19 mouse cellular contexts compared by ENCODE assay signal in the genomic region with DNA sequence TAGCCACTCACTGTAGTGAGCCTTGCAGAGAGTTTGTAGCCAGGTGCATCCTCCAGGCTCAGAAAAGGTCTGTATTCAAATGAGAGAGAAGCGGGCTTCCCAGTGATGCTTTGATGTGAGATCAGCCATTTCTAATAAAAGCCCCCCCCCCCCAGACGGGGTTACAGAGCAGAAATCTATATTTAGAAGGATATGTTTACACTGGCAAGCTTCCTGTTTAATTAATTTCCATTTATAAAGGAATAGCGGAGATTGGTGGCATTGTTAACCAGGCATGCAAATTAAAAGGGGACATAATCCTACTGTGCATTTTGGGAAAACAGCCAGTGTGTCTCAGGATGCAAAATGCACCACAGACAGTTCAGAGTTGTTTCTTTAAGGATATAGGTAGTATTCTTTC.
A peak's percentile ranks its signal among the peaks of the same experiment; 100 is the strongest.
DNase-seq lines count a peak whose midpoint lies in the region; ATAC-seq and TF ChIP-seq lines count a peak whose summit lies in the region.
"Had no signal": no experiment of that assay in that cellular context is flagged by ENCODE, and none has a peak within 500 bp of the region (broad histone marks: within the 10 kb centered on the region; RNA-seq: fewer than 3 reads in every experiment).

No protein-coding gene starts in this region.

- H3K27me3 ChIP-seq in forebrain, embryonic 14.5 days (replicated peaks; ENCODE audit: control insufficient read depth, insufficient read depth, low read length): 0 out of 2 replicates have a peak, but pooled peaks cover 3% of the 10 kb centered on the region
- 0 out of 2 replicates have a peak, but pooled peaks cover 2% of the 10 kb centered on the region for H3K27me3 ChIP-seq in forebrain, embryonic 16.5 days (replicated peaks; ENCODE audit: control insufficient read depth, insufficient read depth, low read length)
- no peaks in the 10 kb centered on the region for H3K27me3 ChIP-seq in lung, embryonic 15.5 days
- no peaks in the 10 kb centered on the region for H3K27me3 ChIP-seq in limb, embryonic 15.5 days
- H3K27me3 ChIP-seq: hindbrain, embryonic 15.5 days; liver, embryonic 12.5 days had no signal

- TF ChIP-seq CTCF in lung, adult 2 months (IDR thresholded peaks at IDR 0.05; ENCODE audit: insufficient read depth, low read length): no peak

- H3K4me3 ChIP-seq in forebrain, embryonic 14.5 days (ENCODE audit: low read depth, low read length): no peak overlapping the region
- H3K4me3 ChIP-seq in forebrain, embryonic 16.5 days (replicated peaks; ENCODE audit: low read length): no peak overlapping the region
- H3K4me3 ChIP-seq in lung, embryonic 15.5 days: no peak overlapping the region
- H3K4me3 ChIP-seq in lung, adult 2 months (replicated peaks; ENCODE audit: extremely low read depth, low read depth, low read length): no peak overlapping the region
- H3K4me3 ChIP-seq in limb, embryonic 15.5 days: no peak overlapping the region
- H3K4me3 ChIP-seq: hindbrain, embryonic 15.5 days; layer of hippocampus, adult 2 months; liver, embryonic 12.5 days; midbrain, embryonic 10.5 days; neural tube, embryonic 15.5 days had no signal

- WGBS in forebrain, embryonic 14.5 days: 2% methylated on average over 3 of the region's 3 CpGs
- WGBS in forebrain, embryonic 16.5 days: 2% methylated on average over 3 of the region's 3 CpGs
- 24% methylated on average over 3 of the region's 3 CpGs for WGBS in lung, embryonic 15.5 days
- WGBS in lung, adult 2 months: 29% methylated on average over 3 of the region's 3 CpGs
- 33% methylated on average over 3 of the region's 3 CpGs for WGBS in limb, embryonic 15.5 days

- H3K4me2 ChIP-seq in forebrain, embryonic 14.5 days (ENCODE audit: low read length): no peak overlapping the region
- no peak overlapping the region for H3K4me2 ChIP-seq in forebrain, embryonic 16.5 days (ENCODE audit: low read length)
- peak overlapping the region; percentile 2; the same call in 1 of the 2 replicates for H3K4me2 ChIP-seq in lung, embryonic 15.5 days
- H3K4me2 ChIP-seq in limb, embryonic 15.5 days: peak overlapping the region; percentile 10; the same call in 1 of the 2 replicates
- H3K4me2 ChIP-seq: liver, embryonic 12.5 days had no signal

- H3K36me3 ChIP-seq in forebrain, embryonic 14.5 days (ENCODE audit: control insufficient read depth, insufficient read depth, low read length): no peaks in the 10 kb centered on the region
- H3K36me3 ChIP-seq in forebrain, embryonic 16.5 days (ENCODE audit: control insufficient read depth, insufficient read depth): no peaks in the 10 kb centered on the region
- H3K36me3 ChIP-seq in lung, embryonic 15.5 days: no peaks in the 10 kb centered on the region
- H3K36me3 ChIP-seq in limb, embryonic 15.5 days: no peaks in the 10 kb centered on the region
- H3K36me3 ChIP-seq: G1E; hindbrain, embryonic 15.5 days; liver, embryonic 12.5 days; midbrain, embryonic 10.5 days; neural tube, embryonic 15.5 days had no signal

- no peak for TF ChIP-seq POLR2A in lung, adult 2 months (IDR thresholded peaks at IDR 0.05; ENCODE audit: borderline replicate concordance, extremely low read depth, low read depth, low read length)

- DNase-seq in forebrain, embryonic 14.5 days (ENCODE audit: low spot score): peak; percentile 68
- no peak for DNase-seq in lung, adult 2 months
- DNase-seq in retina, postnatal 1 day: peak; percentile 55
- DNase-seq in retina, embryonic 14.5 days (ENCODE audit: low spot score): no peak
- no peak for DNase-seq in cerebellum, postnatal 36 days
- DNase-seq: adrenal gland, postnatal 14 days; cerebellum, adult 11 months; heart, postnatal 4 days; kidney, adult 18-20 months had no signal

- ATAC-seq in forebrain, embryonic 14.5 days: peak; percentile 32; the same call in 1 of the 2 replicates
- ATAC-seq in forebrain, embryonic 16.5 days: no peak; the same call in 1 of the 2 replicates
- no peak for ATAC-seq in lung, embryonic 15.5 days (ENCODE audit: borderline replicate concordance, extremely low read depth, low FRiP score, low TSS enrichment)
- ATAC-seq in limb, embryonic 15.5 days (ENCODE audit: insufficient number of reproducible peaks, low FRiP score, low TSS enrichment, low read depth): no peak
- ATAC-seq: liver, embryonic 12.5 days had no signal

- no peak overlapping the region for H3K27ac ChIP-seq in forebrain, embryonic 14.5 days (ENCODE audit: low read depth, low read length)
- no peak overlapping the region for H3K27ac ChIP-seq in forebrain, embryonic 16.5 days (ENCODE audit: low read length)
- H3K27ac ChIP-seq in lung, embryonic 15.5 days: peak overlapping the region; percentile 27; the same call in 1 of the 2 replicates
- peak overlapping the region; percentile 76; the same call in 1 of the 2 replicates for H3K27ac ChIP-seq in limb, embryonic 15.5 days
- H3K27ac ChIP-seq: hindbrain, embryonic 15.5 days; layer of hippocampus, adult 2 months; liver, embryonic 12.5 days; macrophage had no signal

- H3K9ac ChIP-seq in forebrain, embryonic 14.5 days (ENCODE audit: low read length): no peak overlapping the region
- H3K9ac ChIP-seq in forebrain, embryonic 16.5 days (replicated peaks; ENCODE audit: low read depth, low read length): no peak overlapping the region
- no peak overlapping the region for H3K9ac ChIP-seq in lung, embryonic 15.5 days
- H3K9ac ChIP-seq in limb, embryonic 15.5 days: no peak overlapping the region
- H3K9ac ChIP-seq: hindbrain, embryonic 15.5 days; liver, embryonic 12.5 days; neural tube, embryonic 15.5 days had no signal

- peaks cover 13% of the 10 kb centered on the region for H3K4me1 ChIP-seq in forebrain, embryonic 14.5 days (ENCODE audit: control insufficient read depth, insufficient read depth, low read length)
- peaks cover 25% of the 10 kb centered on the region for H3K4me1 ChIP-seq in forebrain, embryonic 16.5 days (replicated peaks; ENCODE audit: control insufficient read depth, insufficient read depth, low read length)
- H3K4me1 ChIP-seq in lung, embryonic 15.5 days: peaks cover 74% of the 10 kb centered on the region
- H3K4me1 ChIP-seq in lung, adult 2 months (ENCODE audit: control insufficient read depth, insufficient read depth, low read length): peaks cover 5% of the 10 kb centered on the region
- H3K4me1 ChIP-seq in limb, embryonic 15.5 days: peaks cover 53% of the 10 kb centered on the region

- H3K9me3 ChIP-seq in forebrain, embryonic 14.5 days (replicated peaks; ENCODE audit: control insufficient read depth, low read length): no peaks in the 10 kb centered on the region
- no peaks in the 10 kb centered on the region for H3K9me3 ChIP-seq in forebrain, embryonic 16.5 days (ENCODE audit: control insufficient read depth, low read length)
- no peaks in the 10 kb centered on the region for H3K9me3 ChIP-seq in lung, embryonic 15.5 days
- H3K9me3 ChIP-seq in limb, embryonic 15.5 days: no peaks in the 10 kb centered on the region
- H3K9me3 ChIP-seq: hindbrain, embryonic 15.5 days; liver, embryonic 12.5 days; midbrain, embryonic 10.5 days; neural tube, embryonic 15.5 days had no signal

Comparison
In these comparisons a context has a peak if more than half of its experiments do, and no peak if none do; other contexts are left out.
1. DNase-seq: peak in forebrain, embryonic 14.5 days (single experiment) and retina, postnatal 1 day (single experiment); none in lung, adult 2 months (single experiment), retina, embryonic 14.5 days (single experiment) and cerebellum, postnatal 36 days (0 of 2).
2. H3K27ac ChIP-seq: peak in lung, embryonic 15.5 days (single experiment) and limb, embryonic 15.5 days (single experiment); none in forebrain, embryonic 14.5 days (single experiment) and forebrain, embryonic 16.5 days (single experiment).
3. H3K4me2 ChIP-seq: peak in lung, embryonic 15.5 days (single experiment) and limb, embryonic 15.5 days (single experiment); none in forebrain, embryonic 14.5 days (single experiment) and forebrain, embryonic 16.5 days (single experiment).